Mouse (Mus musculus) lung, postnatal 0 days (tissue): ENCODE data around the gene 2610301B20Rik. TPM values are rescaled to one million over a fixed set of nuclear protein-coding genes. Genes with fewer than 3 reads are reported as not detected.

Experiments
- ATAC-seq: fragments of 200-750 bp; cut with Nextera tagmentation; 2 replicates; pipeline ENCODE4 v1.8.0; 2017; ENCODE audit warnings: moderate library complexity
- DNase-seq: peaks from one replicate; pipeline ENCODE4 v3.0.0-alpha.2; 2016; ENCODE audit warnings: low spot score
- H3K27ac ChIP-seq: fragments of 300-500 bp; sonication (generic); 2 replicates; pipeline ENCODE4 v1.5.1; 2014; ENCODE audit warnings: antibody characterized with exemption, mild to moderate bottlenecking, low read length, mixed read lengths
- H3K27me3 ChIP-seq: fragments of 300-500 bp; sonication (generic); replicated peaks from 2 replicates; pipeline ENCODE4 v1.6.1; 2014; ENCODE audit warnings: low read length, mixed read lengths; ENCODE audit not compliant: insufficient read depth
- H3K36me3 ChIP-seq: fragments of 300-500 bp; sonication (generic); 2 replicates; pipeline ENCODE4 v1.6.1; 2014; ENCODE audit warnings: low read length, mixed read lengths; ENCODE audit not compliant: insufficient read depth
- H3K4me1 ChIP-seq: fragments of 300-500 bp; sonication (generic); 2 replicates; pipeline ENCODE4 v1.6.1; 2014; ENCODE audit warnings: antibody characterized with exemption, low read depth, low read length, mixed read lengths; ENCODE audit not compliant: insufficient read depth
- H3K4me2 ChIP-seq: fragments of 300-500 bp; sonication (generic); replicated peaks from 2 replicates; pipeline ENCODE4 v1.6.1; 2014; ENCODE audit warnings: low read depth, mild to moderate bottlenecking, low read length, moderate library complexity, mixed read lengths
- H3K4me3 ChIP-seq: fragments of 300-500 bp; sonication (generic); 2 replicates; pipeline ENCODE4 v1.5.1; 2014; ENCODE audit warnings: low read depth, low read length
- H3K9ac ChIP-seq: fragments of 300-500 bp; sonication (generic); replicated peaks from 2 replicates; pipeline ENCODE4 v1.6.1; 2014; ENCODE audit warnings: low read depth, mild to moderate bottlenecking
- H3K9me3 ChIP-seq: fragments of 300-500 bp; sonication (generic); 2 replicates; pipeline ENCODE4 v1.6.1; 2016; ENCODE audit warnings: low read length, mixed read lengths
- CTCF ChIP-seq: IDR thresholded peaks from 2 replicates; pipeline ENCODE4 v1.5.1; 2016; ENCODE audit warnings: antibody characterized with exemption, mild to moderate bottlenecking
- EP300 ChIP-seq: IDR thresholded peaks from 2 replicates; pipeline ENCODE4 v1.6.1; 2016; ENCODE audit warnings: antibody characterized with exemption, mild to moderate bottlenecking, control low read depth
- WGBS: fragments of 180-500 bp; shearing (Covaris S2); extraction: QIAGEN DNeasy Blood & Tissue Kit; methylation state at CpG from one replicate; pipeline ENCODE4 v1.1.7; 2014; 5-methylcytosine and 5-hydroxymethylcytosine counted together
- polyA plus RNA-seq: library from polyadenylated mRNA; unstranded; fragments of >200 nt; fragmentation: Nextera tagmentation; extraction: Ambion mirVana; gene quantifications from 2 replicates; pipeline ENCODE4 v1.2.1, GENCODE M21; 2015

2610301B20Rik gene
- polyA plus RNA-seq, 1 experiment from 2014 or later = 28.3 TPM

GRCm38 (mm10) chr4:10920622-10921021, 46.3 kb downstream of the 2610301B20Rik start:
- Histone ChIP-seq H3K4me1 (peaks cover 8% of the 10 kb centered on the region; the same call in 1 of the 2 replicates), H3K4me2 (no peak overlapping the region), H3K9ac (no peak overlapping the region), H3K36me3 (no peaks in the 10 kb centered on the region), H3K9me3 (no peaks in the 10 kb centered on the region), H3K27me3 (no peaks in the 10 kb centered on the region), H3K27ac (no peak overlapping the region), H3K4me3 (no peak overlapping the region)
- no peak for DNase-seq
- ATAC-seq = no peak
- WGBS = 89% methylated on average over 6 of the region's 6 CpGs
- TF ChIP-seq CTCF (no peak), EP300 (no peak)

DNA sequence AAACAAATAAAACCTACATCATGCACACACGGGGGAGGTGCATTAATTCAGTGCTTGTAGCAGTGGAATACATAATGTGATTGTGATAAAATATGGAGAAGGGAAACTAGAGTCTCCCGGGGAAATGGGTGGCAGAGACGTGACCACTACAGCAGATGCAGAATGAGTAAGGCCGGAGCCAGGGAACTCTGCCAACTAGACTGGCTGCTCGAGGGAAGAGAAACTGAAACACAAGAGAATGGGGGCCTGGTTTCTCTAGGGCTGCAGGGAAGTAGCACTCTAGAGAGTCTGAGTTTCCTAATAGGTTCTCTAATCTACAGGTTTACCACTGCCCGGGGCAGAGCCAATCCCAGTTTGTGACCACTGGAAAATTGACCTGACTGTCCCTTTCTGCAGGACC, 48.9 kb downstream of the 2610301B20Rik start:
- H3K27me3 ChIP-seq = no peaks in the 10 kb centered on the region
- DNase-seq = peak; percentile 88
- peak; percentile 66 for ATAC-seq
- no peaks in the 10 kb centered on the region for H3K9me3 ChIP-seq
- H3K4me3 ChIP-seq = no peak overlapping the region
- no peaks in the 10 kb centered on the region for H3K36me3 ChIP-seq
- H3K4me1 ChIP-seq = peaks cover 8% of the 10 kb centered on the region; the same call in 1 of the 2 replicates
- TF ChIP-seq CTCF (no peak), EP300 (no peak)
- 0 out of 2 replicates have a peak overlapping the region, but pooled peaks have one; percentile 32 for H3K27ac ChIP-seq
- H3K9ac ChIP-seq = no peak overlapping the region
- H3K4me2 ChIP-seq = no peak overlapping the region
- 17% methylated on average over 6 of the region's 6 CpGs for WGBS

GRCm38 (mm10) chr4:10924140-10924539, 49.8 kb downstream of the 2610301B20Rik start:
- ATAC-seq (no peak), DNase-seq (no peak)
- Histone ChIP-seq H3K4me2 (no peak overlapping the region), H3K36me3 (no peaks in the 10 kb centered on the region), H3K9me3 (no peaks in the 10 kb centered on the region), H3K4me1 (peaks cover 8% of the 10 kb centered on the region; the same call in 1 of the 2 replicates), H3K9ac (no peak overlapping the region), H3K27me3 (no peaks in the 10 kb centered on the region), H3K27ac (0 out of 2 replicates have a peak overlapping the region, but pooled peaks have one; percentile 32), H3K4me3 (no peak overlapping the region)
- 58% methylated on average over 2 of the region's 2 CpGs for WGBS
- no peak for TF ChIP-seq CTCF
- no peak for TF ChIP-seq EP300

- ATAC-seq = no peak
- H3K27me3 ChIP-seq = no peaks in the 10 kb centered on the region
- peaks cover 8% of the 10 kb centered on the region; the same call in 1 of the 2 replicates for H3K4me1 ChIP-seq
- TF ChIP-seq EP300 = no peak
- no peak for TF ChIP-seq CTCF
- 95% methylated on average over 5 of the region's 5 CpGs for WGBS
- H3K4me3 ChIP-seq = no peak overlapping the region
- no peak overlapping the region for H3K9ac ChIP-seq
- no peak overlapping the region for H3K4me2 ChIP-seq
- no peak for DNase-seq
- H3K9me3 ChIP-seq = no peaks in the 10 kb centered on the region
- no peaks in the 10 kb centered on the region for H3K36me3 ChIP-seq
- no peak overlapping the region for H3K27ac ChIP-seq
Measured at GRCm38 (mm10) chr4:10924541-10924940, 50.2 kb downstream of the 2610301B20Rik start.

GRCm38 (mm10) chr4:10926416-10926815, 52.1 kb downstream of the 2610301B20Rik start:
- ATAC-seq = no peak
- no peaks in the 10 kb centered on the region for H3K9me3 ChIP-seq
- H3K27me3 ChIP-seq = no peaks in the 10 kb centered on the region
- no peak for DNase-seq
- 88% methylated on average over 4 of the region's 4 CpGs for WGBS
- no peak for TF ChIP-seq CTCF
- TF ChIP-seq EP300 = no peak
- no peak overlapping the region for H3K27ac ChIP-seq
- H3K4me3 ChIP-seq = no peak overlapping the region
- no peak overlapping the region for H3K9ac ChIP-seq
- H3K36me3 ChIP-seq = no peaks in the 10 kb centered on the region
- peaks cover 8% of the 10 kb centered on the region; the same call in 1 of the 2 replicates for H3K4me1 ChIP-seq
- H3K4me2 ChIP-seq = no peak overlapping the region

- no peaks in the 10 kb centered on the region for H3K9me3 ChIP-seq
- no peaks in the 10 kb centered on the region for H3K27me3 ChIP-seq
- WGBS = 74% methylated on average over 6 of the region's 6 CpGs
- DNase-seq (no peak), ATAC-seq (no peak)
- no peak overlapping the region for H3K27ac ChIP-seq
- no peak overlapping the region for H3K9ac ChIP-seq
- H3K4me2 ChIP-seq = no peak overlapping the region
- H3K4me3 ChIP-seq = no peak overlapping the region
- H3K36me3 ChIP-seq = no peaks in the 10 kb centered on the region
- TF ChIP-seq EP300 (no peak), CTCF (no peak)
- H3K4me1 ChIP-seq = peaks cover 8% of the 10 kb centered on the region; the same call in 1 of the 2 replicates
Measured at GRCm38 (mm10) chr4:10928158-10928557, 53.9 kb downstream of the 2610301B20Rik start.

GRCm38 (mm10) chr4:10929726-10930125, 55.4 kb downstream of the 2610301B20Rik start:
- no peaks in the 10 kb centered on the region for H3K27me3 ChIP-seq
- H3K4me3 ChIP-seq = no peak overlapping the region
- no peaks in the 10 kb centered on the region; the same call in 1 of the 2 replicates for H3K4me1 ChIP-seq
- no peaks in the 10 kb centered on the region for H3K36me3 ChIP-seq
- DNase-seq = no peak
- no peaks in the 10 kb centered on the region for H3K9me3 ChIP-seq
- no peak overlapping the region for H3K9ac ChIP-seq
- ATAC-seq = no peak
- H3K27ac ChIP-seq = no peak overlapping the region
- TF ChIP-seq CTCF = no peak
- TF ChIP-seq EP300 = no peak
- no peak overlapping the region for H3K4me2 ChIP-seq
- WGBS = 87% methylated on average over 3 of the region's 3 CpGs
